Mouse (Mus musculus) frontal cortex, postnatal 14 days (tissue): Measurements from ENCODE around the gene Madcam1.

Source experiments
- DNase-seq, 2 experiments: peaks; one replicate each; pipeline ENCODE4 v3.0.0; 2022; ENCODE audit warnings: low spot score in 2 of 2

Madcam1 gene

GRCm38 (mm10) chr10:79709307-79709706 lies 44.9 kb downstream of the Madcam1 start:
- no peak for DNase-seq

DNA sequence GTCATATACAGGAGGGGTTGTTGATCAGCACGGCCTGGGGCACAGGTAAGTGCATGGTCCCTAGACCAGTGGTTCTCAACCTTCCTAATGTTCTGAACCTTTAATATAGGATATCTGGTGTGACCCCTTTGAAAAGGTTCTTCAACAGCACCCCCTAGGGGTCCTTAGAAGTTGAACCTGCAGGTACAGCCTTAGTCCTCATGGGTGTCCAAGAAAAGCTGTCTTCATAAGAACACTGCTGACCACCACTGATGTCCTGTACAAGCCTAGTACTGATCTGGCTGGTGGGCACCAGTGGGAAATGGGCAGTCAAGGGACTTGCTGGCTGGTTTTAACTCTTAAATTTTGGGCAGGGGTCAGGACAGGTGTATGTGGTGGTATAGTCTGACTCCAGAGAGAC lies 47.7 kb downstream of the Madcam1 start:
- DNase-seq = no peak

GRCm38 (mm10) chr10:79712499-79713126 lies 48.3 kb downstream of the Madcam1 start:
- peak in 1 of 2 experiments; percentile 70 for DNase-seq

DNA sequence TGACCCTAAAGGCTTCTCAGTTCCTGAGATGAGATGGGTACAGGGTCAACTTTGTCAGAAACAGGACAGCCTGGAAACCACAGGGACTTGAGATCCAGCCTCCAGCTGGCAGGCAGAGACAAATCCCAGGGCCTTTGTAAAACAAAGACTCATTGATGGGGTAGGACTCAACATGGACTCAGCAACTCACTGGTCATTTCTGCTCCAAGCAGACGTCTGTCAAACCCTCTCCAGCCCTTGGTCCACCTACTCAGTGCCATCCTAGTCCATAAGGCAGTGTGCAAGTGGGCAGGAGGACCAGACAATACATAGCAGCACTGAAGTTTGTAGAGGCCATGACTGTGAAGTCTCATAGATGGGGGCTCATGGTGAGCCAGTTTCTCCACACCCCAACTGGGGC lies 48.8 kb downstream of the Madcam1 start:
- DNase-seq = no peak

DNA sequence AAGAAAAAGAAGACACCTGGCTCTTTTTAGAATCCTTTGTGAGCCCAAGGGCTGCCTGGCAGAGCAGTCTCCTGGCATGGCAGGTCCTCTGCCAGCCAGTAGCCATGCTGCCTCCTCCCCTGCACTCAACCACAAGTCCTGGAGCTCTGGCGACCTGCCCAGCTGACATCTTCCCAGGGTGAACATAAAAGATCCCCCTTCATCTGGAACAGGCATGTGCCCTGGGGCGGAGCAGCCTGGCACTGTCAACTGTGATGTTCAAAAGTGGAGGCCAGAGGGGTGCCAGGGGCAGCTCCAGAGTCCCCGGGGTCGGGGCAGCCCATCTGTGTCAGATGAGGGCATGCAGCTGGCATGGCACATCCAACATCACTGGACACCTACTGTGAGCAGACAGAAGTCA lies 50.6 kb downstream of the Madcam1 start:
- no peak for DNase-seq

GRCm38 (mm10) chr10:79716254-79716987 lies 52.1 kb downstream of the Madcam1 start, which contains the start of gene Hcn2:
Gene Hcn2 (plus strand): TSS chr10:79716634.
- DNase-seq = no peak

DNA sequence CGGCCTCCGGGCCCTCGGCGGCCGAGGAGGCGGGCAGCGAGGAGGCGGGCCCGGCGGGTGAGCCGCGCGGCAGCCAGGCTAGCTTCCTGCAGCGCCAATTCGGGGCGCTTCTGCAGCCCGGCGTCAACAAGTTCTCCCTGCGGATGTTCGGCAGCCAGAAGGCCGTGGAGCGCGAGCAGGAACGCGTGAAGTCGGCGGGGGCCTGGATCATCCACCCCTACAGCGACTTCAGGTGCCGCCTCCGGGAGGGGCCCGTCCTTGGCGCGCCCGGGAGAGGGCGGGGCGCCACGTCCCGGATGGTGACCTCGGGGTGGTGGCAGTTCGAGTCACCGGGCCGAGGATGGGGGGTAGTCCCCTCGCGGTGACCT lies 52.6 kb downstream of the Madcam1 start:
- peak in 1 of 2 experiments; percentile 48 for DNase-seq

GRCm38 (mm10) chr10:79717640-79718357 lies 53.4 kb downstream of the Madcam1 start:
- DNase-seq = no peak
